Mouse (Mus musculus) small intestine, adult 10 weeks (tissue): Measurements from ENCODE around the gene Gbe1. TPM values are rescaled to one million over a fixed set of nuclear protein-coding genes. Genes with fewer than 3 reads are reported as not detected.

Source experiments
- polyA plus RNA-seq: library from polyadenylated mRNA; stranded (reverse); fragments of 350-450 nt; fragmentation: Illumina TruSeq; extraction: RNeasy Lipid Tissue Mini Kit (QIAGEN cat#74804); gene quantifications from one replicate; pipeline ENCODE4 v1.2.3, GENCODE M21; 2014; ENCODE audit warnings: low replicate concordance

Gbe1 gene
- 34.4 TPM for polyA plus RNA-seq

GRCm38 (mm10) chr16:70313886-70314577, at the start of gene Gbe1:
Gene Gbe1, plus strand, starts transcription at chr16:70313949.

